Mouse (Mus musculus) olfactory bulb, adult 2 months (tissue): Measurements from ENCODE around the gene Sox13.

Experiments
- CTCF ChIP-seq: fragments of 200-500 bp; IDR thresholded peaks from 2 replicates; pipeline ENCODE4 v1.5.1; 2012; ENCODE audit warnings: low read depth, mild to moderate bottlenecking, low read length, moderate library complexity; ENCODE audit not compliant: insufficient read depth
- POLR2A ChIP-seq: fragments of 200-500 bp; IDR thresholded peaks from 2 replicates; pipeline ENCODE4 v1.6.1; 2012; ENCODE audit warnings: mild to moderate bottlenecking, low read depth, low read length, moderate library complexity; ENCODE audit not compliant: insufficient read depth

- TF ChIP-seq POLR2A (no peak), CTCF (no peak)
Measured at GRCm38 (mm10) chr1:133344357-133344756, 79.8 kb downstream of the Sox13 start.
